Mouse (Mus musculus) liver, embryonic 11.5 days (tissue): ENCODE measurements around the gene Slc44a1. TPM values are rescaled to one million over a fixed set of nuclear protein-coding genes. Genes with fewer than 3 reads are reported as not detected.
A peak's percentile ranks its signal among the peaks of the same experiment; 100 is the strongest.

Experiments
- ATAC-seq: fragments of 200-750 bp; cut with Nextera tagmentation; replicated peaks from 2 replicates; pipeline ENCODE4 v1.8.0; 2017; ENCODE audit warnings: moderate number of reproducible peaks, mild to moderate bottlenecking, moderate TSS enrichment, moderate library complexity; ENCODE audit not compliant: low FRiP score
- DNase-seq: peaks from one replicate; pipeline ENCODE4 v3.0.0-alpha.2; 2017; ENCODE audit warnings: low spot score
- H3K27ac ChIP-seq: fragments of 300-500 bp; sonication (generic); 2 replicates; pipeline ENCODE4 v1.5.1; 2014; ENCODE audit warnings: mild to moderate bottlenecking, low read depth, low read length, control low read depth
- H3K27me3 ChIP-seq: fragments of 300-500 bp; sonication (generic); replicated peaks from 2 replicates; pipeline ENCODE4 v1.6.1; 2014; ENCODE audit warnings: low read length, mixed read lengths; ENCODE audit not compliant: control insufficient read depth, insufficient read depth
- H3K36me3 ChIP-seq: fragments of 300-500 bp; sonication (generic); 2 replicates; pipeline ENCODE4 v1.6.1; 2014; ENCODE audit warnings: mild to moderate bottlenecking, low read length, moderate library complexity, mixed read lengths; ENCODE audit not compliant: control insufficient read depth, insufficient read depth
- H3K4me1 ChIP-seq: fragments of 300-500 bp; sonication (generic); replicated peaks from 2 replicates; pipeline ENCODE4 v1.6.1; 2014; ENCODE audit warnings: low read length, mixed read lengths; ENCODE audit not compliant: control insufficient read depth, insufficient read depth
- H3K4me2 ChIP-seq: fragments of 300-500 bp; sonication (generic); 2 replicates; pipeline ENCODE4 v1.6.1; 2014; ENCODE audit warnings: mild to moderate bottlenecking, control low read depth, moderate library complexity
- H3K4me3 ChIP-seq: fragments of 300-500 bp; sonication (generic); 2 replicates; pipeline ENCODE4 v1.5.1; 2014; ENCODE audit warnings: low read depth, low read length, control low read depth
- H3K9ac ChIP-seq: fragments of 300-500 bp; sonication (generic); 2 replicates; pipeline ENCODE4 v1.6.1; 2014; ENCODE audit warnings: low read depth, low read length, control low read depth
- H3K9me3 ChIP-seq: fragments of 300-500 bp; sonication (generic); 2 replicates; pipeline ENCODE4 v1.6.1; 2016; ENCODE audit warnings: low read length, inconsistent platforms, mixed read lengths; ENCODE audit not compliant: control insufficient read depth
- WGBS: fragments of 180-500 bp; shearing (Covaris S2); extraction: QIAGEN DNeasy Blood & Tissue Kit; methylation state at CpG from one replicate; pipeline ENCODE4 v1.1.7; 2014; 5-methylcytosine and 5-hydroxymethylcytosine counted together
- polyA plus RNA-seq: library from polyadenylated mRNA; unstranded; fragments of >200 nt; fragmentation: Nextera tagmentation; extraction: Ambion mirVana; gene quantifications from 2 replicates; pipeline ENCODE4 v1.2.1, GENCODE M21; 2014

Slc44a1 gene
- polyA plus RNA-seq, 1 experiment from 2014 or later, result 19.2 TPM

DNA sequence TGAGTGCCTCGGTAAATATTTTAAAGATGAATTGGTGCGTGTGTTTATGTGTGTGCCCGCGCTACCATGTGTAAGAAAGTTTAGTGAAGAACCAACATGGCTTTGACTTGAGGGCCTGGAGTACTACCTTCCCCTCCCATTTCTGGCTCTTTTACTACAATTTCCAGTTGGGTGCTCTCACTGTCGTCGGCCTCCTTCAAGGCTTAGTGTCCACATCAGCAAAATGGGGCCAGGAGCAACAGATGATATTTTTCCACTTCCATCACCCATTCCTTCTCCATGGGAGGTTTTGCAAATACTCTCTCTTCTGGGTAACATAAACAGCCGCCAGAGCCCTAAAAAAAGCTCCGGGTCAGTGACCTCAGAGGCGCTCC is 590 bp upstream of the Slc44a1 start:
- DNase-seq, result no peak
- H3K27ac ChIP-seq, result peak overlapping the region; percentile 70
- H3K4me2 ChIP-seq, result peak overlapping the region; percentile 98
- no peaks in the 10 kb centered on the region for H3K9me3 ChIP-seq
- H3K9ac ChIP-seq, result peak overlapping the region; percentile 80
- H3K4me1 ChIP-seq, result peaks cover 12% of the 10 kb centered on the region; the same call in 1 of the 2 replicates
- ATAC-seq, result peak; percentile 9; the same call in 1 of the 2 replicates
- H3K36me3 ChIP-seq, result no peaks in the 10 kb centered on the region
- 16% methylated on average over 9 of the region's 9 CpGs for WGBS
- peak overlapping the region; percentile 79 for H3K4me3 ChIP-seq
- peaks cover 22% of the 10 kb centered on the region for H3K27me3 ChIP-seq

DNA sequence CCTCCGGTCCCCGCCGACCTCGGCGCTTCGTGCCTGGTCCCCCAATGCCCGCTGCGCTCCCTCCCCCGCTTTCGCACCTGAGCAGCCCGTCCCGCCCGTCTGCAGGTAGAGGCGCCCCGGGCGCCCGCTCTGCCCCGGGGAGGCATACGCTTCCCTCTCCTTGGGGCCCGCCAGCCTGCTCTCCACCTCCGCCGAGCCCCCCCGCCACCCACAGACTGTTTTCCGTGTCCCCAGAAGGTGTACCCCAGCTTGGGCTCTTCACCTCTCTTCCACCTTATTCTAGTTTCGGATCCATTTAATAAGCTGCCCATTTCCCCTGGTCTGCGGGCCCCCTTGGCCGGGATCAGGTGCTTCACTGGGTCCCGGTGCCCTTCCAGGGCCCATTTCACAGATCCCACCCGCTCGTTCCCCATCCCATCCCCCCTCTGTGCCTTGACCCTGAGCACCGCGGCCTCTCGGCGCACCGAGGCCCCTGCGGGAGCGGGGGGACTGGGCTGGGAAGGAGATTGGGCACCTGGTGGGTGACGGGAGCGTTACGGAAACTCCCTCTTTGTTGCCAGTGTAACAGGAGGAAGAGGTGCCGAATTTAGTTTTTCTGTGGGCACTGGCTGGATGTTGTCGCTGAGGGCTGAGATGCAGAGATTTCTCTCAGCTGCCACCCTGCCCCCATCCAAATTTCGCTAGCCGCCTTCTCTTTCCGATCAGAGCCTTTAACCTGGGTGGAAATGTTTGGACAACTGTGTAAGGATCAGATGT is 781 bp downstream of the Slc44a1 start:
- peak overlapping the region; percentile 98 for H3K4me2 ChIP-seq
- peak overlapping the region; percentile 80 for H3K9ac ChIP-seq
- peaks cover 22% of the 10 kb centered on the region for H3K27me3 ChIP-seq
- peak overlapping the region; percentile 79 for H3K4me3 ChIP-seq
- no peaks in the 10 kb centered on the region for H3K36me3 ChIP-seq
- ATAC-seq, result no peak
- under 1% methylated on average over 45 of the region's 45 CpGs for WGBS
- DNase-seq, result peak; percentile 53
- no peak overlapping the region; the same call in 1 of the 2 replicates for H3K27ac ChIP-seq
- no peaks in the 10 kb centered on the region for H3K9me3 ChIP-seq
- H3K4me1 ChIP-seq, result peaks cover 12% of the 10 kb centered on the region; the same call in 1 of the 2 replicates

DNA sequence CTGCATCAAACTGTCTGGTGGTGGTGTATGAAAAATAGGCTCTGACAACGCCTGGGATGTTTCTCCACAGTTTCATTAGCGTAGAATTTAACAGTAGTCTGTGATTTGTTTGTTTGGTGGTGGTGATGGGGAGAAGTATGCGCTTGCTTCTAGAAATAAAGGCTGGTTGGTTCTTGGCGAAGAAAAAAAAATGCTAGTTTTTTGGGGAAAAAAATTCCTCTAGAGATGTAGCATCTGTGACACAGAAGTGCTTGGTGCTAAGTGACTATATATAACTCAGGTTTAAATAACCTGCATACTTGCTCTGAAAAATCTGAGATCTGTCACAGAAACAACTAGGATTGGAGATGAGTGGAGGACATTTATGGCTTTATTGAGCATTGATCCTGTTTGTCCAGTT is 1.5 kb downstream of the Slc44a1 start:
- Histone ChIP-seq H3K36me3 (no peaks in the 10 kb centered on the region), H3K27ac (no peak overlapping the region), H3K27me3 (peaks cover 22% of the 10 kb centered on the region), H3K4me2 (peak overlapping the region; percentile 98), H3K4me1 (peaks cover 12% of the 10 kb centered on the region; the same call in 1 of the 2 replicates), H3K9ac (no peak overlapping the region), H3K4me3 (peak overlapping the region; percentile 79), H3K9me3 (no peaks in the 10 kb centered on the region)
- no peak for ATAC-seq
- WGBS, result 31% methylated on average over 4 of the region's 4 CpGs
- no peak for DNase-seq

DNA sequence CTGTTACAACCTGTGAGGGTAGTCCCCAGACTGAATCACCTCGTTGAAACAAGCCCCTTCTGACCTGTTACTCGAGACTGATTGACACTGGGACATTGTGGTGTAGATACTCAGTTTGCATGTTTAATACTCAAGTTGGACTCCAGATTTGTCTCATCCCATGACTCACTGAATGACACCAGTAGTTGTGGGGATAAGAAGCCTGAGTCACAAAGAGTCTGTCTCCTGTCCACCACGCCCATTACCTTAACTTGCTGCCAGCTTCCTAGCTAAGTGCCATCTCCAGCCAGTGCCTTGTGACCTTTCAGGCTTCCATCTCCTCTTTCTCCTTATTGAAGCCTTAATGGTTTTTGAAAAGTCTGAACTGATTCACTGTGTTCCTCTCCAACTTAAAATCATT is 6.0 kb downstream of the Slc44a1 start:
- Histone ChIP-seq H3K27ac (no peak overlapping the region), H3K4me2 (no peak overlapping the region), H3K9ac (no peak overlapping the region), H3K4me3 (no peak overlapping the region), H3K27me3 (peaks cover 15% of the 10 kb centered on the region), H3K36me3 (no peaks in the 10 kb centered on the region; the same call in 1 of the 2 replicates), H3K9me3 (no peaks in the 10 kb centered on the region), H3K4me1 (no peaks in the 10 kb centered on the region; the same call in 1 of the 2 replicates)
- WGBS, result 70% methylated on average over 3 of the region's 3 CpGs
- DNase-seq (no peak), ATAC-seq (no peak)

DNA sequence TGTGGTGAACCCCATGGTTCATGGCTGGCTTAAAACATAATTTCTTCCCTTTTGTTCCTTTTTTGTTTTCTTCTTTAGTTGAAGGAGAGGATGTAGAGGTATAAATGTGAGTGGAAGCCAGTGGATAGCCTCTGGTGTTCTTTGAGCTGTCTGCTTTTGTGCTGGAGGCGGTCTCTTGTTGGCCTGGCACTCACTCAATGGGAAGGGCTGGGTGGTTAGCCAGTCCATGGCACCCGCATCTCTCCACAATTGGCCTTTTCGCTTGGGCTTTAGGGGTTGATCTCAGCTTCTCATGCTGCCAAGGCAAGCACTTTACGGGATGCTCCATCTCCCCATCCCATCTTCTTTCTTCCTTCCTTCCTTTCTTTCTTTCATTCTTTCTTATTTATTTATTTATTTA is 7.6 kb downstream of the Slc44a1 start:
- no peak overlapping the region for H3K4me3 ChIP-seq
- WGBS, result 88% methylated on average over 4 of the region's 4 CpGs
- no peaks in the 10 kb centered on the region; the same call in 1 of the 2 replicates for H3K36me3 ChIP-seq
- H3K27ac ChIP-seq, result no peak overlapping the region
- ATAC-seq (no peak), DNase-seq (no peak)
- H3K9me3 ChIP-seq, result no peaks in the 10 kb centered on the region
- 0 out of 2 replicates have a peak, but pooled peaks cover 4% of the 10 kb centered on the region for H3K4me1 ChIP-seq
- no peaks in the 10 kb centered on the region for H3K27me3 ChIP-seq
- no peak overlapping the region for H3K4me2 ChIP-seq
- H3K9ac ChIP-seq, result no peak overlapping the region

DNA sequence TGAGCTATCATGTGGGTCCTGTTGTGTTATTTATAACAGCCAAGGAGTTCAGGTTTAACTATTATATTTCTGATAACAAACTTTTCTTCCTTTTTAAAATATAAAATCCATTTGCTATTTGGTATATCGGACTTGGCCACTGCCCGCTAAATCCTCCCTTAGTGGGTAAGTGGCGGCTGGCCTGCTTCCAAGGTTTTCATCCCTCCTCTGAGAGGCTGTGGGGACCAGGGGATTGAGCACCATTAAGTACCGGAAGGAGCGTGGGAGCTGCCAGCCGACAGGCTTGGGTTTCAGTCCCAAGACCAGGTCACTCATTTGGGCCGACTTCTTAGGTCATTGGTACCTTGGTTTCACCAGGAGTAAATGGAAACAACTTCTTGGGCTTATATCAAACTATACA is 10.5 kb downstream of the Slc44a1 start:
- no peaks in the 10 kb centered on the region for H3K9me3 ChIP-seq
- ATAC-seq (no peak), DNase-seq (no peak)
- 84% methylated on average over 7 of the region's 7 CpGs for WGBS
- no peaks in the 10 kb centered on the region for H3K27me3 ChIP-seq
- 0 out of 2 replicates have a peak, but pooled peaks cover 4% of the 10 kb centered on the region for H3K4me1 ChIP-seq
- H3K4me2 ChIP-seq, result no peak overlapping the region
- H3K36me3 ChIP-seq, result no peaks in the 10 kb centered on the region; the same call in 1 of the 2 replicates
- no peak overlapping the region for H3K4me3 ChIP-seq
- no peak overlapping the region for H3K9ac ChIP-seq
- no peak overlapping the region for H3K27ac ChIP-seq

DNA sequence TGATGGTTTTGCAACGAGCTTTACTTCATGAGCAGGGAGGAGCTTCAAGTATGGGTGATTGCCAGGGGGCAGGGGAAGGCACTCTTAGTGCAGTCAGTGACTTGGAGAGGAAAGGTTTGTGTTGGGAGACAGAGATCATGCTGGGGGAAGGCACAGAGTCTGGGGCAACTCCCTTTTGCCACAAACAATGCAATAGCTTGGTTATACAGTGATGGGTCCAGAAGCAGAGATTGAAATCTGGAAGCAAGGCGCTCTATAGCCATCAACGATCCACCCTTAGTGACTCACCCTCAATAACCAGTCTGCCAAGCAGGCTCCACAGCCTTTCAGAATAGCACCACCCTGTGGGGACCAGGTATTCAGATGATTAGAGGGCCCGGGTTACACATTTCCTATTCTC is 11.7 kb downstream of the Slc44a1 start:
- H3K27me3 ChIP-seq, result no peaks in the 10 kb centered on the region
- no peak overlapping the region for H3K4me3 ChIP-seq
- WGBS, result 60% methylated on average over 4 of the region's 4 CpGs
- H3K4me2 ChIP-seq, result no peak overlapping the region
- no peak overlapping the region for H3K27ac ChIP-seq
- H3K36me3 ChIP-seq, result no peaks in the 10 kb centered on the region; the same call in 1 of the 2 replicates
- ATAC-seq (no peak; the same call in 1 of the 2 replicates), DNase-seq (no peak)
- H3K4me1 ChIP-seq, result 0 out of 2 replicates have a peak, but pooled peaks cover 4% of the 10 kb centered on the region
- H3K9ac ChIP-seq, result no peak overlapping the region
- no peaks in the 10 kb centered on the region for H3K9me3 ChIP-seq

DNA sequence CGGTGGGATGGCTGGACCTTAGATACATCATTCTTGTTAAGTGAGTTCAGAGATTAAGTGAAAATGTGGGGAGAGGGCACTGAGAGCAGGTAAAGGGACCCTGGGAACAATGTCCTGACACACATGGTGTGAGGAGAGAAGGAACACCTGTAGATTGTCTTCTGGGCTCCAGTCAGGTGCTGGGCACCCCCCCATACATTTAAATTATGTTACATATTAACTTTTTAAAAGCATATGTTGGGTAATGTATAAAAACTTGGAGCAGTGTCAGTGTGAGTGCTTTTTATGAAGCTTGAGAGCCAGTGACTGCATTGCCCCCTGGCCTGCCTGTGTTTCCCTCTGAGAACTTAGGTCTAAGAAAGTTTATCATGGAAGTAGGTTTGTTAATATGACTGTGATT is 12.2 kb downstream of the Slc44a1 start:
- H3K36me3 ChIP-seq, result no peaks in the 10 kb centered on the region; the same call in 1 of the 2 replicates
- H3K27me3 ChIP-seq, result no peaks in the 10 kb centered on the region
- H3K9me3 ChIP-seq, result no peaks in the 10 kb centered on the region
- no peak for DNase-seq
- no peak overlapping the region for H3K4me2 ChIP-seq
- H3K9ac ChIP-seq, result no peak overlapping the region
- no peak overlapping the region for H3K27ac ChIP-seq
- H3K4me1 ChIP-seq, result 0 out of 2 replicates have a peak, but pooled peaks cover 4% of the 10 kb centered on the region
- ATAC-seq, result no peak
- whole genome bisulfite sequencing, result 36% methylated on average over 1 of the region's 1 CpGs
- no peak overlapping the region for H3K4me3 ChIP-seq
